ENCODE assay signal across 19 mouse cellular contexts in the genomic region with DNA sequence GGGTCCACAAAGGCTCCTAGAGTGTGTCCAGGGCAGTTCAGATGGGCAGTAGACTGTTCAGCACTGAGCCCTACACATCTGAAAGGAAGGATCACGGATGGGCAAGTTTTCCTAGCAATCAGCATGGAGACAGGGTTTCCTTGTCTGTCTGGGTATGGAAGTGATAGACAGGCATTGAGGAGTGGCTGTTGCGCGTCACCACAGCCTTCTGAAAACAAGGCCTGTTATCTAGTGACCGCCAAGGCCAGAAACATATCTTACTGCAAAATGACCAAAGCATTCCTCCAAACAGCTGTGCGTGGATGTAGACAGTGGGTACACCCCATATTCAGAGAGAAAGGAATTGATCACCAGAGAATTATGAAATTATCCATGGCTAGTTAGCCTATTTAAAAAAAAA. TPM values are rescaled to one million over a fixed set of nuclear protein-coding genes. Genes with fewer than 3 reads are reported as not detected.
DNase-seq lines count a peak whose midpoint lies in the region; ATAC-seq and TF ChIP-seq lines count a peak whose summit lies in the region.
"Had no signal": no experiment of that assay in that cellular context is flagged by ENCODE, and none has a peak within 500 bp of the region (broad histone marks: within the 10 kb centered on the region; RNA-seq: fewer than 3 reads in every experiment).

No protein-coding gene starts in this region.

- TF ChIP-seq EP300 in lung, postnatal 0 days (IDR thresholded peaks at IDR 0.05), result no peak

- 8% methylated on average over 5 of the region's 5 CpGs for WGBS in heart, embryonic 10.5 days
- 76% methylated on average over 5 of the region's 5 CpGs for WGBS in lung, embryonic 15.5 days
- whole genome bisulfite sequencing in lung, postnatal 0 days, result 79% methylated on average over 5 of the region's 5 CpGs
- 36% methylated on average over 5 of the region's 5 CpGs for WGBS in heart, embryonic 16.5 days

- no peak overlapping the region for H3K4me2 ChIP-seq in lung, embryonic 15.5 days
- no peak overlapping the region for H3K4me2 ChIP-seq in lung, postnatal 0 days (replicated peaks; ENCODE audit: low read depth, low read length)
- no peak overlapping the region for H3K4me2 ChIP-seq in heart, embryonic 16.5 days (ENCODE audit: low read depth, low read length)
- H3K4me2 ChIP-seq: hindbrain, embryonic 14.5 days; limb, embryonic 12.5 days had no signal

- H3K9ac ChIP-seq in lung, embryonic 15.5 days, result no peak overlapping the region
- no peak overlapping the region for H3K9ac ChIP-seq in lung, postnatal 0 days (replicated peaks; ENCODE audit: low read depth)
- H3K9ac ChIP-seq in heart, embryonic 16.5 days (ENCODE audit: low read length), result no peak overlapping the region
- H3K9ac ChIP-seq: hindbrain, embryonic 14.5 days; limb, embryonic 12.5 days had no signal

- H3K4me1 ChIP-seq in heart, embryonic 10.5 days, result peaks cover 87% of the 10 kb centered on the region
- H3K4me1 ChIP-seq in lung, embryonic 15.5 days, result peaks cover 75% of the 10 kb centered on the region
- H3K4me1 ChIP-seq in lung, postnatal 0 days (ENCODE audit: insufficient read depth, low read depth, low read length), result peaks cover 24% of the 10 kb centered on the region; the same call in 1 of the 2 replicates
- peaks cover 75% of the 10 kb centered on the region for H3K4me1 ChIP-seq in heart, embryonic 16.5 days (ENCODE audit: control insufficient read depth, insufficient read depth, low read length)

- peak overlapping the region; percentile 89 for H3K27ac ChIP-seq in heart, embryonic 10.5 days
- 0 out of 2 replicates have a peak overlapping the region, but pooled peaks have one; percentile 19 for H3K27ac ChIP-seq in lung, embryonic 15.5 days
- H3K27ac ChIP-seq in lung, postnatal 0 days (ENCODE audit: low read length), result no peak overlapping the region
- H3K27ac ChIP-seq in heart, embryonic 16.5 days (ENCODE audit: low read length), result peak overlapping the region; percentile 66
- H3K27ac ChIP-seq: hindbrain, embryonic 14.5 days; limb, embryonic 12.5 days had no signal

- H3K9me3 ChIP-seq in heart, embryonic 10.5 days, result no peaks in the 10 kb centered on the region
- H3K9me3 ChIP-seq in lung, embryonic 15.5 days, result no peaks in the 10 kb centered on the region
- H3K9me3 ChIP-seq in lung, postnatal 0 days (ENCODE audit: low read length), result no peaks in the 10 kb centered on the region
- H3K9me3 ChIP-seq in heart, embryonic 16.5 days (replicated peaks; ENCODE audit: control insufficient read depth, low read length), result no peaks in the 10 kb centered on the region
- H3K9me3 ChIP-seq: limb, embryonic 12.5 days had no signal

- no peak overlapping the region; the same call in 1 of the 2 replicates for H3K4me3 ChIP-seq in heart, embryonic 10.5 days
- no peak overlapping the region for H3K4me3 ChIP-seq in lung, embryonic 15.5 days
- no peak overlapping the region for H3K4me3 ChIP-seq in lung, postnatal 0 days (ENCODE audit: low read depth, low read length)
- no peak overlapping the region for H3K4me3 ChIP-seq in heart, embryonic 16.5 days (ENCODE audit: low read length)
- H3K4me3 ChIP-seq: erythroblast, embryonic 14.5 days; limb, embryonic 12.5 days had no signal

- no peak for TF ChIP-seq CTCF in lung, postnatal 0 days (IDR thresholded peaks at IDR 0.05)

- no peak for ATAC-seq in lung, embryonic 15.5 days (ENCODE audit: borderline replicate concordance, extremely low read depth, low FRiP score, low TSS enrichment)
- ATAC-seq in lung, postnatal 0 days, result no peak
- no peak for ATAC-seq in heart, embryonic 16.5 days (replicated peaks; ENCODE audit: extremely low read depth, insufficient read depth, low FRiP score)
- ATAC-seq: activated CD4-positive, CD25-positive, alpha-beta regulatory T cell, adult 4 months; intestine, postnatal 0 days had no signal

- no peaks in the 10 kb centered on the region for H3K36me3 ChIP-seq in heart, embryonic 10.5 days
- no peaks in the 10 kb centered on the region for H3K36me3 ChIP-seq in lung, embryonic 15.5 days
- no peaks in the 10 kb centered on the region for H3K36me3 ChIP-seq in lung, postnatal 0 days (ENCODE audit: insufficient read depth, low read length)
- H3K36me3 ChIP-seq in heart, embryonic 16.5 days (ENCODE audit: control insufficient read depth, insufficient read depth), result no peaks in the 10 kb centered on the region
- H3K36me3 ChIP-seq: limb, embryonic 12.5 days had no signal

- H3K27me3 ChIP-seq in heart, embryonic 10.5 days (ENCODE audit: insufficient read depth, poor library complexity, severe bottlenecking), result no peaks in the 10 kb centered on the region
- H3K27me3 ChIP-seq in lung, embryonic 15.5 days, result no peaks in the 10 kb centered on the region
- H3K27me3 ChIP-seq in lung, postnatal 0 days (replicated peaks; ENCODE audit: insufficient read depth, low read length), result no peaks in the 10 kb centered on the region
- no peaks in the 10 kb centered on the region for H3K27me3 ChIP-seq in heart, embryonic 16.5 days (ENCODE audit: control insufficient read depth, insufficient read depth, low read length)
- H3K27me3 ChIP-seq: CH12.LX; limb, embryonic 12.5 days had no signal

- peak; percentile 68 to 83 for DNase-seq in adrenal gland, adult (ENCODE audit: inconsistent age in 2 of 2, low spot score in 1 of 2)
- no peak for DNase-seq in adrenal gland, postnatal 10 days
- peak; percentile 85 for DNase-seq in heart, embryonic 10.5 days (ENCODE audit: low spot score)
- no peak for DNase-seq in heart, postnatal 4 days
- no peak for DNase-seq in lung, postnatal 0 days (ENCODE audit: low spot score)
- no peak for DNase-seq in cerebellum, adult 11-12 months
- DNase-seq: cerebellum, postnatal 10 days; gastrocnemius, postnatal 25 days; kidney, postnatal 10 days; lung, adult 2 months; thymus, postnatal 4 days had no signal

RNA-seq across cellular contexts. Expression of gene Sgms1, which starts 47.1 kb away (rescaled TPM):
- 10 to 100 TPM; 56.3 to 58.4 TPM for total RNA-seq in adrenal gland, postnatal 10 days (2021)
- 41.5 and 45.9 TPM in 2 replicates for polyA plus RNA-seq in heart, embryonic 10.5 days (2016; fragmentation: Nextera tagmentation; extraction: Ambion mirVana)
- total RNA-seq in heart, postnatal 4 days (2021), result 10 to 100 TPM; 50.5 to 57.4 TPM
- polyA plus RNA-seq in lung, embryonic 15.5 days (2015; fragmentation: Nextera tagmentation; extraction: Ambion mirVana), result 50.4 and 54.7 TPM in 2 replicates
- polyA plus RNA-seq in lung, postnatal 0 days (2015; fragmentation: Nextera tagmentation; extraction: Ambion mirVana), result 59.3 and 74.9 TPM in 2 replicates
- 40.1 and 41.3 TPM in 2 replicates for polyA plus RNA-seq in heart, embryonic 16.5 days (2015; fragmentation: Nextera tagmentation; extraction: Ambion mirVana)

Comparison
In these comparisons a context has a peak if more than half of its experiments do, and no peak if none do; other contexts are left out.
1. DNase-seq: peak in adrenal gland, adult (2 of 2) and heart, embryonic 10.5 days (single experiment); none in adrenal gland, postnatal 10 days (single experiment), heart, postnatal 4 days (single experiment), lung, postnatal 0 days (single experiment) and cerebellum, adult 11-12 months (single experiment).